Mouse (Mus musculus): Measurements from ENCODE around the gene Tmem104.

DNA sequence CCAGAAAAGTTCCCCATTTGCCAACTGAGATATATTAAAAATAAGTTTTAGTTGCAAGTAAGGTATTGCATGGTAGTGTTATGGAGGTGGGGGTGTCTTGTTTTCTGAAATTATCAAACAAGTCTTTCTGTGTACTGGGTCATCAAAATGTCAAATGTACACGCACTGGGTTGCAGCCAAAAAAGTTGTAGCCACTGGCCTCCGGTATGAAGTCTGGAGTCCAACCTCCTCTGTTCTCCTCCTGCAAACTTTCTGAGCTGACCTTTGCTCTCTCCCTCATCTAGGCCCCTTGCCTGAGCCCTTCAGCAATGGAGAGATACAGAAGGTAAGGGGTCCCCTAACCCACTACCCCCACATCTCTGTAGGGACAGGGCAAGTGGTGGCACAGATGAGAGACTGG, 8.5 kb upstream of the Tmem104 start:
- TF ChIP-seq POLR2A (IDR thresholded peaks at IDR 0.05; ENCODE audit: borderline replicate concordance, extremely low read depth, low read depth, low read length) = no peak
- TF ChIP-seq CTCF (IDR thresholded peaks at IDR 0.05; ENCODE audit: insufficient read depth, low read length) = no peak
